Mouse (Mus musculus) brain, adult 2 months (tissue): ENCODE measurements around the gene Snx21.
A peak's percentile ranks its signal among the peaks of the same experiment; 100 is the strongest.

Experiments used
- DNase-seq: peaks from one replicate; pipeline ENCODE4 v3.0.0; 2011; ENCODE audit warnings: low read depth, low spot score

Gene Snx21

GRCm38 (mm10) chr2:164785481-164786387, at the start of gene Snx21:
Gene Snx21, plus strand, starts transcription at chr2:164785823.
- DNase-seq: peak; percentile 97

DNA sequence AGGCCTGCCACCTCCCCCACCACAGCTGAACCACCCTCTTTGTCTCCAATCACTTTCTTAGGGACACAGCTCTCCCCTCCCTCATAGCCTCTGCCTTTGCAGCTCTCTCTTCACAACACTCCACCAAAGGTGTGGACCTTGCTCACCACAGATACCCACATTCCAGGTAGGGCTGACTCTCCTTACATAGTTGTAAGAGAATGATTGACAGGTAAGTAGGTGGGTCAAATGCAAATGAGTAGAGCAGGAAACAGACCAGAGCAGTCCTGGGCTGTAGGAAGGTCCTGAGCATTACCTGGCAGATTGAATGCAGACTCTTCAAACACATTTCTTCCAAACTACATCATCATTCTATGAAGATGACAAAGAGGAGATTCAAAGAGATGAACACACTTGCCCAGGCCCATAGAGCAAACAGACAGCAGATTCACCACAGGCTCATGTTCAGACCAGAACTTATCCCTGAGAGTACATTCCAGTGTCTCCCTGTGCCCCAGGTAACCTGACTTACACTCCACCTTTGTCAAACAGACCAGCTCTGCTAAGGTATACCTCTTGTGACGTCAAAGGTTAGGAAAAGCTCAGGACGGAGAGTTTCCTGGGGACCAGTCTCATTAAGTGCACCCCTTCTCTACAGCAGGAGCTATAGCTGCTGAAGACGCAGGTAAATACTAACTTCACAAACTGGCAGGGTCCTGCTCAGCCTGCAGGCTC, 48.1 kb upstream of the Snx21 start:
- DNase-seq: no peak

GRCm38 (mm10) chr2:164739876-164740275, 45.7 kb upstream of the Snx21 start:
- peak; percentile 36 for DNase-seq

DNA sequence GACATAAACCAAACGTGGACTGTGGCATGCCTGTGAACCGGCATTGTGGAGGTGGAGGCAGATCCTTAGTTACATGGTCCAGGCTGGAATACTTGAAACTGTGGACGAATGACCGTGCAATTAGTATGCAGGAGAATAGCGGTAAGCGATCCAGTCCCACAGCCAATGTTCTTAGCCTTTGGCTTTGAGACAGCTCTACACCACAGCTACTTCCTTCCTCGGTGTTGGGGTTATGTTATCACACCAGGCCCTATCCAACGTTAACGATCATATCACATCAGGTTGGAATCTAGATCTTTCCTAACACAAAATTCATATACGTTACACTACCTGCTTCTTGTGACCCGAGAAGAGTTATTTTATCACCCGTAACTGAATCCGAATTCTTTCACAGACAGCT, 40.6 kb upstream of the Snx21 start:
- no peak for DNase-seq

- peak; percentile 95 for DNase-seq
Measured at GRCm38 (mm10) chr2:164745843-164746479, 39.7 kb upstream of the Snx21 start, which contains the start of the genes Wfdc3 and Dnttip1. Gene Wfdc3, minus strand, starts transcription at chr2:164745931. Gene Dnttip1, plus strand, starts transcription at chr2:164745983.

- DNase-seq: no peak
Measured at GRCm38 (mm10) chr2:164746693-164747092, 38.9 kb upstream of the Snx21 start.

DNA sequence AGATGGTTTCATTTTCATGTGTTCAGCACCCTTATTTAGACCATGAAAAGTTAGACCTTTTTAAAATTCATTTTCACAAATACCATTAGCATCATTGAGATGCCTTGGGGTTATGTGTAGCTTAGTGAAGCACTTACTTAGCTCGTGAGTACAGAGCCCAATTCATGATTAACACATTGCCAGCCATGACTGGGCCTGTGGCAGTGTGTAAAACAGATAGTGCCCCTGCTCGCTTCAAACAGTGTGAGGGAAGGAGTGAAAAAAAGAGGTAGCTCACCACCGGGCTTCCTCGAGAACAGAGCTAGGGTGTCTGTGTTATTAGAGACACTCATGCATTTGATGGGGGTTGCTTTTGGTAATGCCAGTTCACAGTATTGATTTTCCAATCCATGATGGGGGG, 37.4 kb upstream of the Snx21 start:
- no peak for DNase-seq

DNA sequence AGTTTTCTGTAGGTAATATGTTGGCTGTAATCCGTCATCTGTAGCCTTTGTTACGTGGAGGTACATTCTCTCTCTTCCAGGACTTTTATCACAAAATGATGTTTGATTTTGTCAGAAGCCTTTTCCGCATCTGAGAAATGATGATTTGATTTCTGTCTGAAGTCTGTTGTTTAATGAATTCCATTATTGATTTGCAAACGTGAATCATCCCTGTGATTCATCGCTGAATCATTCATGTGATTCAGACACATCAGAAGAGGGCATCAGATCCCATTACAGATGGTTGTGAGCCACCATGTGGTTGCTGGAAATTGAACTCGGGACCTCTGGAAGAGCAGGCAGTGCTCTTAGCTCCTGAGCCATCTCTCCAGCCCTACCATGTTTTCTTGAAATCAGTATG, 36.6 kb upstream of the Snx21 start:
- peak; percentile 48 for DNase-seq

GRCm38 (mm10) chr2:164752454-164752853, 33.2 kb upstream of the Snx21 start:
- no peak for DNase-seq

- DNase-seq: no peak
Measured at GRCm38 (mm10) chr2:164754105-164754504, 31.5 kb upstream of the Snx21 start.

DNA sequence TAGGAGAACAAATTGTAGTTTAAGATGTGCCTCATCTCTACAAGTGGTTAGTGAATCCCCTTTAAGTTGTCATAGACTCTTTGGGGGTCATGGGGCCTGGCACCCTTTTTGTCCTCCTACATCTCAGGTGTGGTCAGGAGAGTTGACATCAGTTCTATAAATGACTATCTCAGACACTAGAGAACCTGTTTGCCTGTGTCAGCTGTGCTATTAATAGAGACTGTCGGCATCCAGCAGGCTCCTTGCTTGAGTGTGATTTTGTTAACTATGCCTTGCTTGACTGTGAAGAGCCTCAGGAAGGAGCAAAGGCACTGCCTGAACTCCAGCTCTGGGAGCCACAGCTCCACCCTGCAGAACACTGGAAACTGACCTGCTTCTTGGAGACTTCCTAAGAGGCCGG, 30.8 kb upstream of the Snx21 start:
- DNase-seq: peak; percentile 36

GRCm38 (mm10) chr2:164757841-164758240, 27.8 kb upstream of the Snx21 start:
- no peak for DNase-seq

GRCm38 (mm10) chr2:164758692-164759091, 26.9 kb upstream of the Snx21 start:
- no peak for DNase-seq

DNA sequence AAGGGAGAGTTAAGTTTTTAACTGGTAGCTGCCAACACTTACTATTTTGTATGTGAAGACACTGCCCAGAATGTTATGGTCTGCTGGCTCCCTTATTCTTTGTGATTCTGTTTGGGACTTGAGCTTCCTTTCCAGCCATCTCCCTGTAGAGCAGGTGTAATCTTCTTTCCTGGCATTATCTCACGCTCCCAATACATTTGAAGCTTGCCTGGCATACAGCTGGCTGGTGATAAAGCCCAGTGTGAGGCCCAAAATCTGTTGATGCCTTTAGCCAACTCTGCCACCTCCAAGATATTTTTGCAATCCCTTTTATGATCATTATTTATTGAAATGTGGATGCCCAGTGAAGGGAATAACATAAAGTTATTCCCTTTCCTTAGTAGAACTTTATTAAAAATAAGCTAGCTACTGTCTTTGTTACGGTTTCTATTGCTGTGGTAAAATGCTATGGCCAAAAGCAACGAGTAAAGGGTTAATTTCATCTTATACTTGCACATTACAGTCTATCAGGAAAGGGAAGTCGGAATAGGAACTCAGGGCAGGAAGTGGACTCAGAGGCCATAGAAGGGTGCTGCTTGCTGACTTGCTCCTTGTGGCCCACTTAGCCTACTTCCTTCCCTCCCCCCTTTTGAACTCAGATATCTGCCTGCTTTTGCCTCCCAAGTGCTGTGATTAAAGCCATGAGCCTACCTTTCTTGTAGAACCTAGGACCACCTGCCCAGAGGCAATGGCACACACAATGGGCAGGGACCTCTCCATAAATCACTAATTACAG, 25.4 kb upstream of the Snx21 start:
- no peak for DNase-seq

DNA sequence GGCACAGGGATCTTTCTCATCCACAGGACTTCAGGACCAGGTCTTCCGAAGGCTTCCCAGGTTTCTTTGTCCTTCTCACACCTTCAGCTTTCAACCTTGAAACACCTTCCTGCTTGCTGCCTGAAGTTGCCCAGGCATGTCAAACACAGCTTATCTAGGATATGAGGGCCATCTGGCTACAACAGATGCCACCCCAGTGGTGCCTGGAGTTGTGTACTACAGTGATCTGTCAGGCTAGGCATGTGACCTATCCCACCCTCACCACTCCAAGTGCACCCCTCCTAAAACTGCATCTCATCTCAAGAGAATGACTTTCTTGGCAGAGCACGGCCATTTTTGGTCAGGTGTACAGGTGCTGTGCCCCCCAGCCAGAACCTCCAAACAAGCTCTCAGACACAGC, 24.1 kb upstream of the Snx21 start:
- peak; percentile 47 for DNase-seq

- DNase-seq: no peak
Measured at GRCm38 (mm10) chr2:164761971-164762370, 23.7 kb upstream of the Snx21 start.

DNA sequence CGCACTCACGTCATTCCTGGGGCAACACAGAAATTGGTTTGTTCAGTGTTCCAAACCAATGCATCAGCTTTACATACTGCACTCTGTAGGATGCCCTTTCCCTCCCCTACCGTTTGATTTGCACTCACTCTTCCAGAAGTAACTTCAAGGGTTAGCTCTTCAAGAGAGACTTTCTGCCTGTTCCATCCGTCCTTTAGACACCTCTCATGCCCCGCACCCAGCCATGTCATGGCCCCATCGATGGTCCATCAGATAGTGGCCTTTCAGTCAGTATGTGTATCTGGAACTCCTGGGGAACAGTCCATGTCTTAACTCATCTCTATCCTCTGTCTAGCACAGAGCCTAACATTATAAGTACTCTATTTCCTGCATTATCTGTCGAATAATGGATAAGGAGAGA, 23.0 kb upstream of the Snx21 start:
- no peak for DNase-seq

GRCm38 (mm10) chr2:164765841-164766240, 19.8 kb upstream of the Snx21 start:
- DNase-seq: peak; percentile 83

DNA sequence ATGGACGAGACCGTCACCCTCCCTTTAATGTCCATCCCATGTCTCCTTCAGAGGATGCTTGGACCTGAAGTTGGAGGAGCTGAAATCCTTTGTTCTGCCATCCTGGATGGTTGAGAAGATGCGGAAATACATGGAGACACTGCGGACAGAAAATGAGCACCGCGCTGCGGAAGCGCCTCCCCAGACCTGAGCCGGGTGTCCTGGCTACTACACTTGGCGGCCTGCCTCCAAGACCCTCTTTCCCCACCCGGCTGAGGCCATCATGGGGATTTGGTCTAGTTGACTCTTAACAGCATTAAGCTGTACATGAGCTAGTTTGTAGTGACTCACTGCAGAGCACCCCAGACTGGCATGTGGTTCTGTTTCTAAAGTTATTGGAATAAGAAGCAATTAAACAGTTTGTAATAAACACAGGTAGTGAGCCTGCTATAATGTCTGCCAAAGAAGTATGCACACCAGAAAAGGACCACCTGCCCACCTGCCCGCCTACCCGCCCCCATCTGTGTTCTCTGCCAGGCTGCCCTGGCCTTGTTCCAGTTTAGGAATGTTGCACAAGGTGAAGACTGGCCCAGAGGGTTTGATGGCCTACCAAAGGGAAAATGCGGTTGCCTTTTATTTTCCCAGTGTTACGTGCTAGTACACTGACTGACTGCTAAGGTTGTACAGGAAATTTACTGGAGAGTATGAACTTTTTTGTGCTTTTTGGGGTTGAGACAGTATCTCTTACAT, 17.6 kb upstream of the Snx21 start:
- no peak for DNase-seq

GRCm38 (mm10) chr2:164769258-164770037, 16.2 kb upstream of the Snx21 start, which contains the start of gene Ube2c:
Gene Ube2c, plus strand, starts transcription at chr2:164769898.
- peak; percentile 99 for DNase-seq
